Mouse (Mus musculus) E14TG2a.4 (cell line): ENCODE measurements around the gene 1700007K13Rik.

ENCODE experiments used
- H3K27me3 ChIP-seq: 2 replicates; pipeline ENCODE4 v1.6.1; 2014; ENCODE audit warnings: low read length, control low read depth; ENCODE audit not compliant: insufficient read depth
- H3K36me3 ChIP-seq: 2 replicates; pipeline ENCODE4 v1.6.1; 2014; ENCODE audit warnings: low read length, control low read depth; ENCODE audit not compliant: insufficient read depth
- H3K4me1 ChIP-seq: replicated peaks from 2 replicates; pipeline ENCODE4 v1.6.1; 2014; ENCODE audit warnings: low read depth, low read length, control low read depth
- H3K4me3 ChIP-seq: replicated peaks from 2 replicates; pipeline ENCODE4 v1.5.1; 2014; ENCODE audit warnings: mild to moderate bottlenecking, low read length
- H3K9me3 ChIP-seq: 2 replicates; pipeline ENCODE4 v1.6.1; 2014; ENCODE audit warnings: low read length, control low read depth
- CTCF ChIP-seq: conservative IDR thresholded peaks from 2 replicates; pipeline ENCODE4 v1.5.1; 2014; ENCODE audit warnings: low read length
- NANOG ChIP-seq: IDR thresholded peaks from 2 replicates; pipeline ENCODE4 v1.6.1; 2014; ENCODE audit warnings: borderline replicate concordance, low read length, mixed read lengths
- POU5F1 ChIP-seq: IDR thresholded peaks from 2 replicates; pipeline ENCODE4 v1.6.1; 2014; ENCODE audit warnings: low read length, borderline replicate concordance

1700007K13Rik gene

GRCm38 (mm10) chr2:28502987-28503386 is 36.9 kb upstream of the 1700007K13Rik start:
- no peak overlapping the region for H3K4me3 ChIP-seq
- H3K36me3 ChIP-seq, result peaks cover 4% of the 10 kb centered on the region; the same call in 1 of the 2 replicates
- no peaks in the 10 kb centered on the region for H3K9me3 ChIP-seq
- TF ChIP-seq POU5F1 (no peak), NANOG (no peak), CTCF (no peak)
- H3K4me1 ChIP-seq, result peaks cover 48% of the 10 kb centered on the region
- no peaks in the 10 kb centered on the region for H3K27me3 ChIP-seq

DNA sequence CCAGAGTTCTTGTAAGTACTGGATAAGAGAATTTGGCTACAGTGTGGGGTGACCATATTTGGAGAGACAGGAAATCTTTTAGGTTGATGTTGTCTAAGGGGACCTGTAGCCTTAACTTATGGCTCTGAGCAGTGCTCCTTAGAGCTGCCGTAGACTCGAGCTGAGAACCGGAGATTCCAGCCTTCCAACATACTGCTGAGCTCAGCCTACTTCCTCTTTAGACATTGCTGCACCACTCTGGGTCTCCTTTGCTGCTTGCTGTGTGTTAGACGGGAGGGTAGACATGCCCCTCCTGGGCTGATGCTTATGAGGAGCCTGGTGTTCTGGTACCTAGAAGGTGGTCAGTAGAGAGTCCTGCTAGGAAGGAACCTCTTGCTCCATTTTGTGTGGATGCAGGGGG is 32.3 kb upstream of the 1700007K13Rik start:
- TF ChIP-seq POU5F1 (no peak), CTCF (no peak), NANOG (no peak)
- Histone ChIP-seq H3K4me1 (peaks cover 22% of the 10 kb centered on the region), H3K27me3 (no peaks in the 10 kb centered on the region), H3K36me3 (peaks cover 4% of the 10 kb centered on the region; the same call in 1 of the 2 replicates), H3K4me3 (no peak overlapping the region), H3K9me3 (peaks cover 34% of the 10 kb centered on the region)

DNA sequence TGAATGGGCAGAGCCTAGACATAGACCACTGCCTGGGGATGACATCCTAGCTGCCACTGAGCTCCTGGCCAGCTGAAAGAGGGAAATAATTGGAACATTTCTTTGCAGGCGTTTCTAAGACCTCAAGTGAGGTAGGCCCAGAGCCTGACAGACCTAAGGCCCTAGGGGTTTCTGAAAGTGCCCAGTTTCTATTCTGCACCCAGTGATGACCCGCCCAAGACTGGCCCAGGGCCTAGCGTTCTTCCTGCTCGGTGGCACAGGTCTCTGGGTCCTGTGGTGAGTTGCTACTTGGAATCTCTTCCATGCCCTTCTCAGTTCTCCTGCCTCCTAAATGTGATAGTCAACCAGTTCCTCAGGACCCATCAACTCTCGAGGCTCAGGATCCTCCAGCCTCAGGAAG is 31.4 kb upstream of the 1700007K13Rik start:
- Histone ChIP-seq H3K27me3 (no peaks in the 10 kb centered on the region), H3K9me3 (peaks cover 36% of the 10 kb centered on the region), H3K36me3 (no peaks in the 10 kb centered on the region), H3K4me3 (no peak overlapping the region), H3K4me1 (peaks cover 22% of the 10 kb centered on the region)
- TF ChIP-seq NANOG (no peak), POU5F1 (no peak), CTCF (no peak)

DNA sequence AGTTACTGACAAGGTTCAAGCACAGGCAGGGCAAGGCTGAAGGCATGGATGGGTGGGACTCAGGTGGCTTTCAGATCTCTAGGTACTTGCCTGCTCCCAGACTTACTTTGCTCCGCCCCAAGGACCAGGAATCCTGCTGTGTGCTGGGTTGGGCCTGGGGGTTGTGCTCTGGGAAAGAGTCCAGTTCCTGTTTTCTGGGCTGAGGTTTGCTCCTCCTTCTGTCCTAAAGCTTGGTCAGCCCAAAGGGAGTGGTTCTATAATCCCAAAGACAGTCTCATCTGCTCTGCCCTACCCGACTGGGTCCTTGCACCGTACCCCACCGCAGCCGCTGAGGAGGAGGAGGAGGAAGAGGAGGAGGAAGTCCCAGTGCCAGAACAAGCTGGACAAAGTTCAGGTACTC is 30.5 kb upstream of the 1700007K13Rik start, which contains the start of gene Gbgt1:
Gbgt1 (plus strand) TSS at position 221 of the 400 bp plus-strand sequence.
- H3K4me1 ChIP-seq, result peaks cover 20% of the 10 kb centered on the region
- no peaks in the 10 kb centered on the region for H3K36me3 ChIP-seq
- peaks cover 36% of the 10 kb centered on the region for H3K9me3 ChIP-seq
- peak within 1 kb of the TSS; percentile 37; the same call in 1 of the 2 replicates for H3K4me3 ChIP-seq
- no peak for TF ChIP-seq NANOG
- TF ChIP-seq POU5F1, result no peak
- no peak for TF ChIP-seq CTCF
- H3K27me3 ChIP-seq, result no peaks in the 10 kb centered on the region

DNA sequence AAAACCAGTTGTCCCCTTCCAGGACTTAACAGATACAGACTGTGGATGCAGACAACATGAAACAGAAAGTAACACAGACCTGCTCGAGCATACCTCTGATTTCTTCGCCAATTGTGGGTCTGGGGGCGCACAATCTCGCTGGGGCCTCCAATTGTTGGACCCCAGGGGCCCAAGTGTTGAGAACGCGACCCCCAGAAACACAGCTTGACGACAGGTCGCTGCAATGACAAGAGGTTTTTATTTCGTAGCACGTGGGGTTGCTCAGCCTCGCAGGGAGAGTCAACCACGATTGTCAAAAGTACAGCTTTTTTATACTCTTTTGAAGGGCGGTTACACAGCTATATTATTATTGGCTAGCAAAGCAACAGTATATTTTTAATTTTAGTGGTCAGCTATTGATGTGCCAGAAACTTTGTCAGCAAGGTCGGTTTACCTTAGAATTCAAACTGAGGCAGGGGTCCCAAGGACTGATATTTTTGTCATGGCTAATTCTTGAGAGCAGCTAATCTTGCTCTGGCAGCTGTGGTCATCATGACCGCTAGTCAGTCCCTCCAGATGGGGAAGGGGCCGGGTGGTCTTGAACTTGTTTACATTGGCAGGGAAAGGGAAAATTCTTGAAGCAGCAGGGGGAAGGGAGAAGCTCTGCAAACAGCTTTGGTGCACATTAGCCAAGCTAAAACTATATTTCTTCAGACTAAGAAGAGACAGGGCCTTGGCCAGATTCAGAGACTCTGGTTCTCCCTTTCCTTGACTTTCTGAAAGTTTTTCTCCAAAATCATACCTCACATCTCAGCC is 29.9 kb upstream of the 1700007K13Rik start:
- no peak for TF ChIP-seq NANOG
- TF ChIP-seq POU5F1, result no peak
- no peak for TF ChIP-seq CTCF
- no peaks in the 10 kb centered on the region for H3K36me3 ChIP-seq
- H3K9me3 ChIP-seq, result peaks cover 36% of the 10 kb centered on the region

GRCm38 (mm10) chr2:28495207-28495756 is 29.1 kb upstream of the 1700007K13Rik start:
- TF ChIP-seq POU5F1 (no peak), NANOG (no peak), CTCF (no peak)
- Histone ChIP-seq H3K36me3 (no peaks in the 10 kb centered on the region), H3K4me3 (no peak overlapping the region), H3K27me3 (no peaks in the 10 kb centered on the region), H3K9me3 (peaks cover 36% of the 10 kb centered on the region), H3K4me1 (peaks cover 20% of the 10 kb centered on the region)

More for the DNA sequence above, 29.9 kb upstream of the 1700007K13Rik start:
- no peak overlapping the region for H3K4me3 ChIP-seq
- peaks cover 20% of the 10 kb centered on the region for H3K4me1 ChIP-seq
- no peaks in the 10 kb centered on the region for H3K27me3 ChIP-seq

GRCm38 (mm10) chr2:28494521-28494920 is 28.4 kb upstream of the 1700007K13Rik start:
- Histone ChIP-seq H3K27me3 (no peaks in the 10 kb centered on the region), H3K4me1 (peaks cover 16% of the 10 kb centered on the region), H3K36me3 (no peaks in the 10 kb centered on the region), H3K4me3 (no peak overlapping the region), H3K9me3 (peaks cover 36% of the 10 kb centered on the region)
- TF ChIP-seq CTCF, result no peak
- no peak for TF ChIP-seq POU5F1
- TF ChIP-seq NANOG, result no peak

GRCm38 (mm10) chr2:28483861-28484260 is 17.7 kb upstream of the 1700007K13Rik start:
- Histone ChIP-seq H3K4me1 (peaks cover 16% of the 10 kb centered on the region), H3K9me3 (peaks cover 3% of the 10 kb centered on the region; the same call in 1 of the 2 replicates), H3K36me3 (peaks cover 6% of the 10 kb centered on the region; the same call in 1 of the 2 replicates), H3K27me3 (no peaks in the 10 kb centered on the region), H3K4me3 (no peak overlapping the region)
- TF ChIP-seq POU5F1 (no peak), CTCF (no peak), NANOG (no peak)
